Mouse (Mus musculus): ENCODE measurements around the gene L1td1. TPM values are rescaled to one million over a fixed set of nuclear protein-coding genes. Genes with fewer than 3 reads are reported as not detected.
"Not testable (repeated sequence)": the region's sequence is repeated elsewhere in the genome, so short reads cannot be mapped to it uniquely, and the experiment has no call there.

L1td1 gene
- polyA plus RNA-seq, 1 experiment from 2014 or later: 0.07 TPM

DNA sequence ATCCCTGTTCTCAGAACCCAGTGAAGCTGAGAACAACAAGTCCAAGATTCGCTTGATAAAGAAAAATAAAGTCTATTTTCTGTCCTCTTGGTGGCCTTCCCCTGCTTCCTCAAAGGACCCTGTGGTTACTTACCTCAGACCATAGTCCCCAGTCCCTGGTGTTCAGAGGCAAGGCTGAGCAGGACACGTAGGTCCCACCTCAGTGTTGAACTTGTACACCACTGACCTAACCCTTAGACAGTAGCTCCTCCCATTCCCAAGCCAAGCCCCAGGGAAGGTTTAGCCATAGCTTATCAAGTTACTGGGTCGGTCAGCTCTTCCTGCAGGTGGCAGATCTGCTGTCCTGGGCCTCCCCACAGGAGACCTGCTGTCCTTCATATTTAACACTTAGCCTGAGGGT lies 27.6 kb upstream of the L1td1 start:
- H3K9me3 ChIP-seq (ENCODE audit: control insufficient read depth, low read length): no peaks in the 10 kb centered on the region
- H3K4me3 ChIP-seq (replicated peaks; ENCODE audit: low read depth, low read length): no peak overlapping the region
- H3K36me3 ChIP-seq (ENCODE audit: control insufficient read depth, insufficient read depth, low read length): no peaks in the 10 kb centered on the region
- DNase-seq (no peak), ATAC-seq (ENCODE audit: low FRiP score, low TSS enrichment) (no peak)
- H3K4me2 ChIP-seq (ENCODE audit: low read length): no peak overlapping the region
- no peak overlapping the region for H3K27ac ChIP-seq (replicated peaks; ENCODE audit: low read depth, low read length)
- no peaks in the 10 kb centered on the region for H3K4me1 ChIP-seq (ENCODE audit: control insufficient read depth, insufficient read depth, low read length)
- H3K27me3 ChIP-seq (ENCODE audit: control insufficient read depth, insufficient read depth, low read length): no peaks in the 10 kb centered on the region
- 70% methylated on average over 3 of the region's 3 CpGs for WGBS
- H3K9ac ChIP-seq (replicated peaks; ENCODE audit: low read length): no peak overlapping the region

DNA sequence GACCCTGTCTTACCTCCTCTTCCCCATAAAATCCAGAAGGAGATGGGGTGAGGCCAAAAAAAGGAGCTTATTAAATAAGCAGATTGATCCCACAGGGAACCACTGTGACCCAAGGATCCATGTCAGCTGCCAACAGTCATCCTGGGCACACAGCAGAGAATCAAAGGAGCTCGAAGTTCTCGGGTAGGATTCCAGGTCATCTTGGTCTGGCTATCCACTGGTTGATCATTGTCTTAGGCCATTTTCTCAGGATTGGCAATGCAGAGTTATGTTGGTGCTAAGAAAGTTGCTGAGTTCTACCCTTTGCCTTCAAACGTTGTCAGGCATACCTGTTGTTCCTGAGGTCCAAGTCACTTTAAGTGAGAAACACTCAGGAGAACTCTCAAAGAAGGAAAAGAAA lies 26.4 kb upstream of the L1td1 start:
- Histone ChIP-seq H3K4me1 (ENCODE audit: control insufficient read depth, insufficient read depth, low read length) (no peaks in the 10 kb centered on the region), H3K4me3 (replicated peaks; ENCODE audit: low read depth, low read length) (no peak overlapping the region), H3K4me2 (ENCODE audit: low read length) (no peak overlapping the region), H3K9ac (replicated peaks; ENCODE audit: low read length) (no peak overlapping the region), H3K9me3 (ENCODE audit: control insufficient read depth, low read length) (no peaks in the 10 kb centered on the region), H3K27ac (replicated peaks; ENCODE audit: low read depth, low read length) (no peak overlapping the region), H3K36me3 (ENCODE audit: control insufficient read depth, insufficient read depth, low read length) (no peaks in the 10 kb centered on the region), H3K27me3 (ENCODE audit: control insufficient read depth, insufficient read depth, low read length) (no peaks in the 10 kb centered on the region)
- 87% methylated on average over 3 of the region's 3 CpGs for WGBS
- DNase-seq: no peak
- ATAC-seq (ENCODE audit: low FRiP score, low TSS enrichment): no peak

DNA sequence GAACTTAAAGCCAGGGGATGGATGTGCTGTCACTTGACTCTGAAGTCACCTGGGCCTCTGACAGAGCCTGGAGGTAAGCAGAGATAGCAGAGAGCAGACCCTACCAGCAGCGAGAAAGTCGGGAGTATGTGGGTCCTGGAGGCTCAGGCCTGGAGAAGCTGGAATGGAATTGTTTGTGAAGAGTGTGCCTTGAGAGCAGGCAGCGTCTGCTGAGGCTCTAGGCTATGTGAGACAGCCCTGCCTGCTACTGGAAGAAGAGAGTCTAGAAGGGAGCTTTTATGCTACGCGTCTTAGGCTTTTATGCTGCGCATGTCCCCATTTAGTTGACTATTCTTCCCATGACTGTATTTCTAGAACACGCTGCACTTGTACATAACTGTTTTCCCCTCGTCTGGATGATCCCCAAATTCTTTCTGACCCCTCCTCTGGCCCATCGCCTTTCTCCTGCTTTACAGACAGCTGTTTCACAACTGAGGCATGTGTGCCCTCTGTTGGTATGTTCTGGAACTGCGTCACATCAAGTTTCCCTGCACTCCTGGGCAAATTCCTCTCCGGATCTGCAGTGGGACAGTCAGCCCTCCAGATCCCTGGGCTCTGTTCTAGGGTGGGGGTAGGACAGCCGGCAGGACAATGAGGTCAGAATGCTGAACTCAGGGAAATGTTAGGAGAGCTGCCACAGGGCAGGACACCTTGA lies 24.2 kb upstream of the L1td1 start:
- WGBS: 28% methylated on average over 12 of the region's 12 CpGs
- H3K9me3 ChIP-seq (ENCODE audit: control insufficient read depth, low read length): no peaks in the 10 kb centered on the region
- no peak overlapping the region for H3K9ac ChIP-seq (replicated peaks; ENCODE audit: low read length)
- H3K4me3 ChIP-seq (replicated peaks; ENCODE audit: low read depth, low read length): no peak overlapping the region
- no peaks in the 10 kb centered on the region for H3K36me3 ChIP-seq (ENCODE audit: control insufficient read depth, insufficient read depth, low read length)
- H3K4me1 ChIP-seq (ENCODE audit: control insufficient read depth, insufficient read depth, low read length): no peaks in the 10 kb centered on the region
- no peak overlapping the region for H3K27ac ChIP-seq (replicated peaks; ENCODE audit: low read depth, low read length)
- peak overlapping the region; percentile 14; the same call in 1 of the 2 replicates for H3K4me2 ChIP-seq (ENCODE audit: low read length)
- H3K27me3 ChIP-seq (ENCODE audit: control insufficient read depth, insufficient read depth, low read length): no peaks in the 10 kb centered on the region
- ATAC-seq (ENCODE audit: low FRiP score, low TSS enrichment) (peak; percentile 39), DNase-seq (peak; percentile 89)

DNA sequence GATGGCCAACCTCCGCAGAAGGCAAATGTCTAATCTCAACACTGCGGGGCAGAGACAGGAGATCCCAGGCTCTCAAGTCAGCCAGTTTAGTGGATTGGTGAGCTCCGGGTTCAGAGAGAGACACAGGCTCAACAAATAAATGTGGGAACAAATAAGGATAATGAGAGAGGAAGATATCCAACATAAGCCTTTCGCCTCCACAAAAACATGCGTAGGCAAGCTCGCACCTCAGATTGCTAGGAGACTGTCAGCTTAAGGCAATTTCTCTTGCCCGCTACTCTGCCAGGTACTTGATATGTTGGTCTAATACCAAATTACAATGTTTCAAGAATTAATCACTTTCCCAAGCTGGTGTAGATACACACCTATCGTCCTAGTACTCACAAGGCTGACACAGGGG lies 15.6 kb upstream of the L1td1 start:
- Histone ChIP-seq H3K27ac (replicated peaks; ENCODE audit: low read depth, low read length) (no peak overlapping the region), H3K36me3 (ENCODE audit: control insufficient read depth, insufficient read depth, low read length) (no peaks in the 10 kb centered on the region), H3K9ac (replicated peaks; ENCODE audit: low read length) (no peak overlapping the region), H3K4me3 (replicated peaks; ENCODE audit: low read depth, low read length) (no peak overlapping the region), H3K4me2 (ENCODE audit: low read length) (no peak overlapping the region), H3K9me3 (ENCODE audit: control insufficient read depth, low read length) (no peaks in the 10 kb centered on the region), H3K27me3 (ENCODE audit: control insufficient read depth, insufficient read depth, low read length) (no peaks in the 10 kb centered on the region), H3K4me1 (ENCODE audit: control insufficient read depth, insufficient read depth, low read length) (no peaks in the 10 kb centered on the region)
- ATAC-seq (ENCODE audit: low FRiP score, low TSS enrichment) (no peak), DNase-seq (no peak)
- WGBS: 94% methylated on average over 8 of the region's 8 CpGs

DNA sequence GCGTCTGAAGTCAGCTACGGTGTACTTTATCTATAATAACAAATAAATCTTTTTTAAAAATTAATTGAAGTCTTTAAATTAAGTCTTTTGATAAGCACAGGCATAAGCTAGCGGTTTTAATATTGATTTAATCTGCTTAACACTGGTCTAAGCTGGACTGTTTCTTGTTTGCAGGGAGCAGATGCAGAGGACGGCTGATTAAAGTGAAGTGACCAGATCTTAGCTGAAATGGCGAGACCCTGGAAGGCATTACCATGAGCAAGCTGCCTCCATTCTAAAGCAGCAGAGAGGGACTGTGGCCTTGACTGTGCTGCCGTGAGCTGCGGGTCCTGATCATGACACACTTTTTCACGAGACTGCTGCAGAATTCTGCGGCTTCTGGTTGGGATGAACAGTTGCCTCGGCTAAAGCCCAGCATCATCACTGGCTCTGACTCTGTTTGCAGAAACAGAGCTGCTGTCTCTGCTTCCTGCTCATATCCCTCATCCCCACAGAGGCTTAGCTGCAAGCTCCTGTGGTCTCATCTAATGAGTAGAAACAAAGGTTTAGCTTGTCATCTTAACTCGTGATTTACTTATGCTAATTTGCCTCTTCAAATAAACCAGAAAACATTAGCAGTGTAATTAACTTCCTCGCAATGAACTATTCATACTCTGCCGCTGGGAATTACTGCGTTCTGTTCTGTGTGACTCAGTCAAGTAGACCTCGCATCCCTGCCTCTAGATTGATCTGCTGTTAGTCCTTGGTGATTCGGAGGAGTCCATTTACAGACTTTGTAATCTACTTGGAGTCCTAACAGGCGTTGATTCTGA lies 8.6 kb upstream of the L1td1 start:
- Histone ChIP-seq H3K9me3 (ENCODE audit: control insufficient read depth, low read length) (no peaks in the 10 kb centered on the region), H3K36me3 (ENCODE audit: control insufficient read depth, insufficient read depth, low read length) (no peaks in the 10 kb centered on the region), H3K9ac (replicated peaks; ENCODE audit: low read length) (no peak overlapping the region), H3K4me2 (ENCODE audit: low read length) (no peak overlapping the region), H3K4me3 (replicated peaks; ENCODE audit: low read depth, low read length) (no peak overlapping the region), H3K27ac (replicated peaks; ENCODE audit: low read depth, low read length) (no peak overlapping the region), H3K4me1 (ENCODE audit: control insufficient read depth, insufficient read depth, low read length) (no peaks in the 10 kb centered on the region), H3K27me3 (ENCODE audit: control insufficient read depth, insufficient read depth, low read length) (no peaks in the 10 kb centered on the region)
- 76% methylated on average over 17 of the region's 17 CpGs for WGBS
- ATAC-seq (ENCODE audit: low FRiP score, low TSS enrichment): peak; percentile 55
- peak; percentile 43 for DNase-seq

DNA sequence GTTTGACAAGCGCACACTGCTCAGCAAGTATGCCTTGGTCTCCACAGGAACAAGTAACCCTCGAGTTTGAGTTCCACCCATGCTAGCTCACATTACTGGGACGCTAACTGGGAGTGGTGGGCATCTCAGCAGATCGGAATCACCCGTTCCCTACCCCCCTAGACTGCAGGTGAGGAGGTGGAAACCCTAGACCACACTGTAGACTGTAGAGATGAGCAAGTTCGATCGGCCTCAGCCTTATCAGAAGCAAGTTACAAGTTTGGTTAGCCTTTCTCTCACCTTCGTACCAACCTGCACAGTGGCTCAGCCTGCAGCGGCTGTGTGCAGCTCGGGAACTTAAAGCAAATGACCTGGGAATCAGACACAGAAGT lies 8.0 kb upstream of the L1td1 start:
- Histone ChIP-seq H3K27me3 (ENCODE audit: control insufficient read depth, insufficient read depth, low read length) (no peaks in the 10 kb centered on the region), H3K36me3 (ENCODE audit: control insufficient read depth, insufficient read depth, low read length) (no peaks in the 10 kb centered on the region), H3K4me1 (ENCODE audit: control insufficient read depth, insufficient read depth, low read length) (no peaks in the 10 kb centered on the region), H3K4me3 (replicated peaks; ENCODE audit: low read depth, low read length) (no peak overlapping the region), H3K9me3 (ENCODE audit: control insufficient read depth, low read length) (no peaks in the 10 kb centered on the region), H3K4me2 (ENCODE audit: low read length) (no peak overlapping the region), H3K27ac (replicated peaks; ENCODE audit: low read depth, low read length) (no peak overlapping the region), H3K9ac (replicated peaks; ENCODE audit: low read length) (no peak overlapping the region)
- 0 out of 2 replicates have a peak, but pooled peaks have one; percentile 6 for ATAC-seq (ENCODE audit: low FRiP score, low TSS enrichment)
- no peak for DNase-seq
- 86% methylated on average over 10 of the region's 10 CpGs for WGBS

DNA sequence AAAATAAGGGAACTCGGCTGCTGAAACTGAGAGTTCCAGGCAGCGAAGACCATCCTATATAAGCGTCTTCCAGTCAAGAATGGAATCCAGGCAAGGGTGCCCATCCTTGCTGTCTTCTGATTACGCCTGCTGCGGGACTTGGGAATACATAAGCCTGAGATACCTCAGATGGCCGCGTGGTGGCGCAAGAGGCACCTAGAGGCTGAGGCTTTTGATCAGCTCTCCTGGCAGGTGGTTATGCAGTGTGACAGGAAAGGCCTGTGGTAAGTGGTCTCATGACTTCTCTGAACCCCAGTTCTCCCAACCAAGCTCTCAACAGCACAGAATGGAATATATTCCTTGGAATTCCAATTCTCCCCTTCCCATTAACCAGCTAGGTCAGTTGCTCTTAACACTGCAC lies 4.1 kb upstream of the L1td1 start:
- H3K4me3 ChIP-seq (replicated peaks; ENCODE audit: low read depth, low read length): no peak overlapping the region
- no peak overlapping the region for H3K9ac ChIP-seq (replicated peaks; ENCODE audit: low read length)
- peaks cover 10% of the 10 kb centered on the region; the same call in 1 of the 2 replicates for H3K4me1 ChIP-seq (ENCODE audit: control insufficient read depth, insufficient read depth, low read length)
- H3K36me3 ChIP-seq (ENCODE audit: control insufficient read depth, insufficient read depth, low read length): no peaks in the 10 kb centered on the region
- DNase-seq (peak; percentile 85), ATAC-seq (ENCODE audit: low FRiP score, low TSS enrichment) (no peak)
- H3K27ac ChIP-seq (replicated peaks; ENCODE audit: low read depth, low read length): no peak overlapping the region
- 15% methylated on average over 8 of the region's 8 CpGs for WGBS
- peaks cover 16% of the 10 kb centered on the region for H3K27me3 ChIP-seq (ENCODE audit: control insufficient read depth, insufficient read depth, low read length)
- no peak overlapping the region for H3K4me2 ChIP-seq (ENCODE audit: low read length)
- H3K9me3 ChIP-seq (ENCODE audit: control insufficient read depth, low read length): no peaks in the 10 kb centered on the region

DNA sequence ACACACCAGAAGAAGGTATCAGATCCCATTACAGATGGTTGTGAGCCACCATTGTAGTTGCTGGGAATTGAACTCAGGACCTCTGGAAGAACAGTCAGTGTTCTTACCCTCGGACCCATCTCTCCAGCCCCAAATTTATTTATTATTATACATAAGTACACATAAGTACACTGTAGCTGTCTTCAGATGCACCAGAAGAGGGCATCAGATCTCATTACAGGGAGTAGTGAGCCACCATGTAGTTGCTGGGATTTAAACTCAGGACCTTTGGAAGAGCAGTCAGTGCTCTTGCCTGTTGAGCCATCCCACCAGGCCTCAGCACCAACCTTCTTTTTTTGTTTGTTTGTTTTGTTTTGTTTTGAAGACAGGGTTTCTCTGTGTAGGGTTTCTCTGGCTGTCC lies 1.9 kb upstream of the L1td1 start:
- not testable (repeated sequence) for H3K9ac ChIP-seq (replicated peaks; ENCODE audit: low read length); DNase-seq
- 100% methylated on average over 1 of the region's 1 CpGs for WGBS

DNA sequence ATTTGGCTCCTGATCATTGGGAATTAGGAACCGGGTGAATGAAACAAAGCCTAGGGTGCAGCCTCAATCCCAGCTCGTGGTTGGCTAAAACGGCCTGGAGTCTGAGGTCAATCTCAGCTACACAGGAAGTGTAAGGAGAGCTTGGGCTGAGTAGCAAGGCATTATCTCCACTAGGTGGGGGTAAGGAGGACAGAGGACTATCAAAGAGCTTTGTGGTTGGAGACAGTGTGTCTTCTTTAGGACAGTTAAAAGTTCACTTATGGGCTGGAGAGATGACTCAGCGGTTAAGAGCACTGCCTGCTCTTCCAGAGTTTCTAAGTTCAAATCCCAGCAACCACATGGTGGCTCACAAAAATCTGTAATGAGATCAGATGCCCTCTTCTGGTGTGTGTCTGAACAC lies 1.1 kb upstream of the L1td1 start:
- Histone ChIP-seq H3K4me1 (ENCODE audit: control insufficient read depth, insufficient read depth, low read length) (peaks cover 12% of the 10 kb centered on the region; the same call in 1 of the 2 replicates), H3K4me2 (ENCODE audit: low read length) (no peak overlapping the region), H3K9me3 (ENCODE audit: control insufficient read depth, low read length) (no peaks in the 10 kb centered on the region), H3K4me3 (replicated peaks; ENCODE audit: low read depth, low read length) (no peak overlapping the region), H3K27ac (replicated peaks; ENCODE audit: low read depth, low read length) (no peak overlapping the region), H3K9ac (replicated peaks; ENCODE audit: low read length) (no peak overlapping the region), H3K36me3 (ENCODE audit: control insufficient read depth, insufficient read depth, low read length) (no peaks in the 10 kb centered on the region), H3K27me3 (ENCODE audit: control insufficient read depth, insufficient read depth, low read length) (peaks cover 29% of the 10 kb centered on the region)
- WGBS: 40% methylated on average over 4 of the region's 4 CpGs
- ATAC-seq (ENCODE audit: low FRiP score, low TSS enrichment) (no peak), DNase-seq (no peak)

More for the DNA sequence above, 1.9 kb upstream of the L1td1 start:
- Histone ChIP-seq H3K4me1 (ENCODE audit: control insufficient read depth, insufficient read depth, low read length) (peaks cover 12% of the 10 kb centered on the region; the same call in 1 of the 2 replicates), H3K27me3 (ENCODE audit: control insufficient read depth, insufficient read depth, low read length) (peaks cover 29% of the 10 kb centered on the region)
- H3K27ac ChIP-seq (replicated peaks; ENCODE audit: low read depth, low read length); H3K9me3 ChIP-seq (ENCODE audit: control insufficient read depth, low read length); ATAC-seq (ENCODE audit: low FRiP score, low TSS enrichment); H3K4me2 ChIP-seq (ENCODE audit: low read length); H3K36me3 ChIP-seq (ENCODE audit: control insufficient read depth, insufficient read depth, low read length); H3K4me3 ChIP-seq (replicated peaks; ENCODE audit: low read depth, low read length): not testable (repeated sequence)
